Mouse (Mus musculus) intestine, postnatal 0 days (tissue): ENCODE data around the gene Capn3. TPM values are rescaled to one million over a fixed set of nuclear protein-coding genes. Genes with fewer than 3 reads are reported as not detected.

Experiments used
- ATAC-seq: fragments of 200-750 bp; cut with Nextera tagmentation; 2 replicates; pipeline ENCODE4 v1.8.0; 2017; ENCODE audit warnings: mild to moderate bottlenecking, moderate TSS enrichment, moderate library complexity
- H3K27ac ChIP-seq: fragments of 300-500 bp; sonication (generic); 2 replicates; pipeline ENCODE4 v1.5.1; 2014; ENCODE audit warnings: mild to moderate bottlenecking, low read depth, low read length, moderate library complexity
- H3K27me3 ChIP-seq: fragments of 300-500 bp; sonication (generic); replicated peaks from 2 replicates; pipeline ENCODE4 v1.6.1; 2014; ENCODE audit warnings: low read length, mixed read lengths; ENCODE audit not compliant: control insufficient read depth, insufficient read depth
- H3K36me3 ChIP-seq: fragments of 300-500 bp; sonication (generic); 2 replicates; pipeline ENCODE4 v1.6.1; 2014; ENCODE audit warnings: mild to moderate bottlenecking, moderate library complexity; ENCODE audit not compliant: control insufficient read depth, insufficient read depth
- H3K4me1 ChIP-seq: fragments of 300-500 bp; sonication (generic); replicated peaks from 2 replicates; pipeline ENCODE4 v1.6.1; 2014; ENCODE audit warnings: antibody characterized with exemption, low read length, mixed read lengths; ENCODE audit not compliant: control insufficient read depth, insufficient read depth
- H3K4me2 ChIP-seq: fragments of 300-500 bp; sonication (generic); replicated peaks from 2 replicates; pipeline ENCODE4 v1.6.1; 2014; ENCODE audit warnings: low read depth, mild to moderate bottlenecking, moderate library complexity
- H3K4me3 ChIP-seq: fragments of 300-500 bp; sonication (generic); 2 replicates; pipeline ENCODE4 v1.5.1; 2014; ENCODE audit warnings: low read depth, low read length
- H3K9ac ChIP-seq: fragments of 300-500 bp; sonication (generic); 2 replicates; pipeline ENCODE4 v1.6.1; 2014; ENCODE audit warnings: mild to moderate bottlenecking, low read depth, low read length
- H3K9me3 ChIP-seq: fragments of 300-500 bp; sonication (generic); 2 replicates; pipeline ENCODE4 v1.6.1; 2016; ENCODE audit warnings: mixed run types; ENCODE audit not compliant: control insufficient read depth
- CTCF ChIP-seq: sonication (generic); IDR thresholded peaks from 2 replicates; pipeline ENCODE4 v1.5.1; 2016; ENCODE audit warnings: low read depth, mild to moderate bottlenecking, control low read depth, antibody characterized with exemption, moderate library complexity
- WGBS: fragments of 180-500 bp; shearing (Covaris S2); extraction: QIAGEN DNeasy Blood & Tissue Kit; methylation state at CpG from one replicate; pipeline ENCODE4 v1.1.7; 2014; 5-methylcytosine and 5-hydroxymethylcytosine counted together
- polyA plus RNA-seq: library from polyadenylated mRNA; unstranded; fragments of >200 nt; fragmentation: Nextera tagmentation; extraction: Ambion mirVana; gene quantifications from 2 replicates; pipeline ENCODE4 v1.2.1, GENCODE M21; 2015

The Capn3 gene
- polyA plus RNA-seq, 1 experiment from 2014 or later, result 0.55 TPM

DNA sequence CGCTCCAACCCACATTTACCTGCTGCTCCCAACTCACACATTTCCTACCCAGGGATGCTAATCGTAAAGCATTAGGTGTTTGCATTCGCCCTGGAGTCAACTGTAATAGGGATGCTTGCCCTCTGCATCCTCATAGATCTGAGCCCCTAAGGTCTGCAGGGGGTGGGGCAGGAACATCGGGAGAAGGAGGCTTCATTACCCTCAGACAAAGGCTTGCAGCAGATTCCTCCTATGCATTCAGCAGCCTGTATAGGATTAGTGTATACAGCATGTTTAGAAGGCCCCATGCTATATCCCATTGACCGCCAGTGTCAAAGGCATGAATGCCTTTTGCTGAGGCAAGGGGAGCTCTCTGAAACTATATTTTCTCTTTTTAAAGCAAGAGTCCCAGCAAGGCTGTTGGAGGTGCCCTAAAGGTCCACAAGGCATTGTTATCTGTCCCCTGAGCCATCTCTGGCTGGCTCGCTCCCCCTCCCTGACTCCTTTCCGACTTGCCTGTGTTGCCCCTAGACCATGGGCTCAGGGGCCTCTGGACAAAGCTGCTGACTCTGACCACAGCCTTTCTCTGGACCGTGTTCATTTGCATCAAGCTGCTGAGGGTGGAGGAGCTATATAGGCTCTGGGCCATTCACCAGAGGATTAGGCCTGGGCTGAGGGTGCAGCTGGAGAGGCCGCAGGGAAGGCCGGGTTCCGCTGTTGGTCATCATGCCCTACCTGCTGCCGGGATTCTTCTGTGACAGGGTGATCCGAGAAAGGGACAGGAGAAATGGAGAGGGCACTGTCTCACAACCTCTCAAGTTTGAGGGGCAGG is 20.7 kb downstream of the Capn3 start:
- Histone ChIP-seq H3K9me3 (no peaks in the 10 kb centered on the region), H3K4me3 (no peak overlapping the region), H3K36me3 (no peaks in the 10 kb centered on the region), H3K4me2 (no peak overlapping the region), H3K27ac (no peak overlapping the region), H3K9ac (no peak overlapping the region), H3K27me3 (no peaks in the 10 kb centered on the region), H3K4me1 (no peaks in the 10 kb centered on the region)
- WGBS, result 85% methylated on average over 13 of the region's 13 CpGs
- TF ChIP-seq CTCF, result no peak
- ATAC-seq, result no peak

DNA sequence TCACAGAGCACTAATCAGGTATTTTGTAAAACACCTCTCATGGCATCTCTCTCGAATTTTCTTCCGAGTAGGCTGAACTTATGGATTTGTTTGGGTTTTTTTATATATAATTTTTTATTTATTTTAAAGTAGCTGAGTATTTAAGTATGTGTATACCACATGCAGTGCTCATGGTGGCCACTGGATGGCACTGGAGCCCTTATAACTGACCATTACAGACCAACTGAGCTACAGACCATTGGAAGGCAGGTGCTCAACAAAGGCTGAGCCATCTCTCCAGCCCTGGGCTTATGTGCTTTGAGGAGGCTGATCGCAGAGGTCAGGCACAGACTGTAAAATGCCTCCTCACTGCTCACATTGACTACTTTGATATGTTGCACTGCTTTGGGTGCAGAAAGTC is 22.8 kb downstream of the Capn3 start:
- Histone ChIP-seq H3K9me3 (no peaks in the 10 kb centered on the region), H3K4me1 (0 out of 2 replicates have a peak, but pooled peaks cover 3% of the 10 kb centered on the region), H3K27ac (no peak overlapping the region), H3K36me3 (no peaks in the 10 kb centered on the region), H3K9ac (no peak overlapping the region), H3K27me3 (no peaks in the 10 kb centered on the region), H3K4me3 (no peak overlapping the region), H3K4me2 (no peak overlapping the region)
- ATAC-seq, result no peak; the same call in 1 of the 2 replicates
- WGBS, result 53% methylated on average over 3 of the region's 3 CpGs
- peak; percentile 82 for TF ChIP-seq CTCF

DNA sequence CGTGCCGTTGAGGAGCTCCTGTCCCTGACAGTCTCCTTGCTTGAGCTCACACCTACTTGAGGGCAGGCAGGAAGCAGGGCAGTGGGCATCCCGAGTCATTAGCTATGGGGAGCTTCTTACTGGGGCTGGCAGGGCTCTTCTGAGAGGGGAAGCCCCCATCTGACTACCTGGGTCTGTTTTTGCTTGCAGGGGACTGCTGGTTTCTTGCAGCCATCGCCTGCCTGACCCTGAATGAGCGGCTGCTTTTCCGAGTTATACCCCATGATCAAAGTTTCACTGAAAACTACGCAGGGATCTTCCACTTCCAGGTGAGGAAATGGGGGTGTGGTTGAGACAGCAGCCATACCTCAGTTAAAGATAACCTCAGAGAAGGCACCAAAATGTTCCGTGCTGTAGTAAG is 26.1 kb downstream of the Capn3 start:
- no peaks in the 10 kb centered on the region for H3K27me3 ChIP-seq
- 46% methylated on average over 8 of the region's 8 CpGs for WGBS
- no peaks in the 10 kb centered on the region for H3K9me3 ChIP-seq
- H3K27ac ChIP-seq, result no peak overlapping the region
- H3K36me3 ChIP-seq, result no peaks in the 10 kb centered on the region
- 0 out of 2 replicates have a peak, but pooled peaks cover 5% of the 10 kb centered on the region for H3K4me1 ChIP-seq
- H3K4me3 ChIP-seq, result no peak overlapping the region
- ATAC-seq, result no peak
- 0 out of 2 replicates have a peak overlapping the region, but pooled peaks have one; percentile 14 for H3K4me2 ChIP-seq
- TF ChIP-seq CTCF, result no peak
- H3K9ac ChIP-seq, result no peak overlapping the region

DNA sequence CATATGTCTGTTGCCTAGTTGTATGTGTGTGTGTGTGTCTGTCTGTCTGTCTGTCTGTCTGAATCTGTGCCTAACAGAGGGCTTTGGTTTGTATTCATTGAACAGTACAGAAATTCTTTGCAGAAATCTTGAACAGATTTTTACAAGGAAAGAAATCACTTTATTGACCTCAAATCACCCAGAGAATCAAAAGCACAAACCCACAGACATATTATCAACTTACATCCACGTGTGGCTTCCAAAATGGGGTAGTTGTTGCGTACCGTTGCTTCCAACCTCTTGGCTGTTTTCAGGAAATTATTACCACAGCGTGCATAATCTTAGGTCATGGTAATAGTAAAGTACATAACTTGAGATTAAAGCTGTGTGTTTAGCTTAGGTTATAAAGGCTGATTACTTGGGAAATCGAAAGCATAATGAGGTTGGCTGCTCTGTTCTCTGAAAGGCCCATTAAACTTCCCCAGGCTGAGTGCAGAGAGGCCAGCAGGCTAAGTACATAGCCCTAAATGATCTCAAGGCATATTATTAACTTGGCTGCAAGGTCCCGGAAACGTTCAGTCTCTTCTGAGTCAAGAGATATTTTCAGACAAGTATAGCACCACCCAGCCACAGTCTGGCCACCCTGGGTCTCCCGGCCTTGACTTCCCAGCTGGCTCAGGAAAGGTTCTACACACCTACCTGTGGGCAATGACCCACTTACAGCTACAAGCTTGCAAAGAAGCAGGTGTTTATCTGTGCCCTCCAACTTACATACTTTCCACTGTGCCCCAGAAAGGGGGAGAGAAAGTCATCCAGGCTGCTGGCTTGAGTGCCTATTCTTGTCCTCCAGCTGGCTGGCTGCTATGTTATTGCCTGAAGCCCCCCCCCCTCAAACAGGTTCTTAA is 26.9 kb downstream of the Capn3 start:
- 34% methylated on average over 8 of the region's 8 CpGs for WGBS
- peak overlapping the region; percentile 77 for H3K27ac ChIP-seq
- no peaks in the 10 kb centered on the region for H3K36me3 ChIP-seq
- TF ChIP-seq CTCF, result no peak
- no peak overlapping the region for H3K9ac ChIP-seq
- no peak overlapping the region for H3K4me3 ChIP-seq
- peak overlapping the region; percentile 14; the same call in 1 of the 2 replicates for H3K4me2 ChIP-seq
- no peaks in the 10 kb centered on the region for H3K27me3 ChIP-seq
- H3K4me1 ChIP-seq, result 0 out of 2 replicates have a peak, but pooled peaks cover 5% of the 10 kb centered on the region
- peak; percentile 86 for ATAC-seq
- H3K9me3 ChIP-seq, result no peaks in the 10 kb centered on the region

DNA sequence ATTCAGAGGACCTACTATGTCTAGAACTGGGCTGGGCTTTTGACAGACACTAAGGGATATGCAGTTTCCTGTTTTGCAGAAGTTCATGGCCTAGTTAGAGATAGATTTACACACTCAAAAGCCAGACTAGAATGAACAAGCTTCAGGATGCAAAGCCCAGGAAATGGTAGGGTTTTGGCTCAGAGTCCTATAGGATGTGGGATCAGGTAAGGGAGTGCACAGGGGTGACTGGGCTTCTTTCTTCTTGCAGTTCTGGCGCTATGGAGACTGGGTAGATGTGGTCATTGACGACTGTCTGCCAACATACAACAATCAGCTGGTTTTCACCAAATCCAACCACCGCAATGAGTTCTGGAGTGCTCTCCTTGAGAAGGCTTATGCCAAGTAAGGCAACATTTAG is 28.4 kb downstream of the Capn3 start:
- Histone ChIP-seq H3K9me3 (no peaks in the 10 kb centered on the region), H3K4me3 (no peak overlapping the region), H3K4me1 (0 out of 2 replicates have a peak, but pooled peaks cover 5% of the 10 kb centered on the region), H3K4me2 (no peak overlapping the region), H3K9ac (no peak overlapping the region), H3K36me3 (no peaks in the 10 kb centered on the region), H3K27me3 (no peaks in the 10 kb centered on the region), H3K27ac (no peak overlapping the region)
- TF ChIP-seq CTCF, result no peak
- ATAC-seq, result no peak
- 92% methylated on average over 3 of the region's 3 CpGs for WGBS

DNA sequence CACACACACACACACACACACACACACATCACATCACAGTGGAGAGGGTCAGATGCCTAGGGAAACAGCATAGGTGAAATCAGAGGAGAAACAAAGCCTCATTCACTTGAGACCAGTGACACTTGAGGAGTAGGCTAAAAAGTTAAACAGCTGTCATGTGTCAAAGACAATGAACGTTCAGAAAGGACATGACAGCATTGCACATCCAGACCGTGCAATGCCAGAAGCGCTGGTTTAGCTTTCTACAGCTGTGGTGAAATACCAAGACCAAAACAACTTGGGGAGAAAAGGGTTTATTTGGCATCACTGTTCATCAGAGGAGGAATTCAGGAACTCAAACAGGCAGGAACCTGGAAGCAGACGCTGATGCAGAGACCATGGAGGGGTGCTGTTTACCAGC is 37.4 kb downstream of the Capn3 start:
- Histone ChIP-seq H3K4me3 (no peak overlapping the region), H3K27me3 (no peaks in the 10 kb centered on the region), H3K36me3 (no peaks in the 10 kb centered on the region), H3K9ac (no peak overlapping the region), H3K27ac (no peak overlapping the region), H3K4me1 (no peaks in the 10 kb centered on the region), H3K9me3 (no peaks in the 10 kb centered on the region), H3K4me2 (no peak overlapping the region)
- ATAC-seq, result no peak
- WGBS, result 48% methylated on average over 4 of the region's 4 CpGs
- no peak for TF ChIP-seq CTCF
